Mouse (Mus musculus): ENCODE measurements at regions not wholly inside any gene's neighbourhood (a gene's known extent, or its start where the extent isn't known, plus 50 kb on each side); places are given as distances from the start of the nearest gene placed in this dataset.

DNA sequence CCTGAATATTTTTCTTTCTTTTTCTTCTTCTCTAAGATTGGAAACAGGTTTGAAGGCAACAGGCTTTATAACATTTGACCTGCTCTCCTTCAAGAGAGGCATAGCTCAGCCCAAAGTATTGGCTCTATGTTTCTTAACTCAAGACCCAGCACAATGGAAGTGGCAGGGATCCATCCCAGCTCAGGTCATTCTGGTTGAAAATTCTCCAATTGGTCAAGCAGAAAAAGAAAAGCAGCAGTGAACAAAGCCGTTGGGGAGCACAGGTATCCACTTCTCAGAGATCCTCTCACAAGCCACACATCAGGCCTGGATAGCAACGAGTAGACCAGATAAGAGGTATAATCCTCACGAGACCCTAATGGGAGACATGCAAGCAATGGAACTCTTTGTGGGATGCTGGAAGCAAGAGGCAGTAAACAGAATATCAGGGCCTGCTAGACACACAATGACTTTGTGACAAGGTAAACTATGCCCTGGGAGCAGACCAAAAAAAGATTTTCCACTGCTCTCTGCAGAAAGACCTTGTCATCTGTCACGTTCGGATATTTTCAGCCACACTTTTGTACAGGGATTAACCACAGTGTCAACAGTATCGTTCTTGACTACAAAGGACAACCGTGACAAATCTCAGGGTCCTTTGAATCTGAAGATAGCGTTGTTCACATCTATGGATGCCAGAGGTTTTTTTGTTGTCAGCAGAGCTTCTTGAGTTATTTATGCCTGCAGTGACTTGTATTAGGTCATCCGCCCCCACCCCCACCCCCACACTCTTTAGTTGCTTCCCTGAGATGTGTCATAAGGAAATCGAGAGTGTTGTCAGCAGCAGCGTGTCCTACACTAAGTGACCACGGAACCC lies 54.7 kb upstream of the Scrg1 start:
- TF ChIP-seq CHD2 (IDR thresholded peaks at IDR 0.05; ENCODE audit: low read depth, low read length) (no peak), HCFC1 (IDR thresholded peaks at IDR 0.05; ENCODE audit: borderline replicate concordance, insufficient read depth, low read length) (no peak), MAFK (IDR thresholded peaks at IDR 0.05; ENCODE audit: insufficient read depth, low read depth, low read length) (no peak), ZC3H11A (IDR thresholded peaks at IDR 0.05; ENCODE audit: borderline replicate concordance, low read depth, low read length) (no peak)
